Mouse (Mus musculus) heart, embryonic 15.5 days (tissue): ENCODE measurements around the gene Acer1. TPM values are rescaled to one million over a fixed set of nuclear protein-coding genes. Genes with fewer than 3 reads are reported as not detected.

ENCODE experiments used
- ATAC-seq: fragments of 200-750 bp; cut with Nextera tagmentation; replicated peaks from 2 replicates; pipeline ENCODE4 v1.8.0; 2017; ENCODE audit warnings: low read depth, moderate TSS enrichment; ENCODE audit not compliant: insufficient number of reproducible peaks, insufficient read depth, low FRiP score
- H3K27ac ChIP-seq: fragments of 300-500 bp; sonication (generic); 2 replicates; pipeline ENCODE4 v1.5.1; 2015; ENCODE audit warnings: mild to moderate bottlenecking, inconsistent platforms
- H3K27me3 ChIP-seq: fragments of 300-500 bp; sonication (generic); 2 replicates; pipeline ENCODE4 v1.6.1; 2015; ENCODE audit warnings: inconsistent platforms
- H3K36me3 ChIP-seq: fragments of 300-500 bp; sonication (generic); 2 replicates; pipeline ENCODE4 v1.6.1; 2015; ENCODE audit warnings: mild to moderate bottlenecking, inconsistent platforms
- H3K4me1 ChIP-seq: fragments of 300-500 bp; sonication (generic); replicated peaks from 2 replicates; pipeline ENCODE4 v1.6.1; 2015; ENCODE audit warnings: inconsistent platforms
- H3K4me2 ChIP-seq: fragments of 300-500 bp; sonication (generic); 2 replicates; pipeline ENCODE4 v1.6.1; 2015; ENCODE audit warnings: inconsistent platforms, mild to moderate bottlenecking, moderate library complexity
- H3K4me3 ChIP-seq: fragments of 300-500 bp; sonication (generic); 2 replicates; pipeline ENCODE4 v1.5.1; 2015; ENCODE audit warnings: mild to moderate bottlenecking, inconsistent platforms
- H3K9ac ChIP-seq: fragments of 300-500 bp; sonication (generic); 2 replicates; pipeline ENCODE4 v1.6.1; 2015; ENCODE audit warnings: mild to moderate bottlenecking, inconsistent platforms
- H3K9me3 ChIP-seq: fragments of 300-500 bp; sonication (generic); replicated peaks from 2 replicates; pipeline ENCODE4 v1.6.1; 2016; ENCODE audit warnings: inconsistent platforms
- WGBS: fragments of 180-500 bp; shearing (Covaris S2); methylation state at CpG from one replicate; pipeline ENCODE4 v1.1.7; 2015; ENCODE audit warnings: mixed read lengths; 5-methylcytosine and 5-hydroxymethylcytosine counted together
- polyA plus RNA-seq: library from polyadenylated mRNA; unstranded; fragments of >200 nt; fragmentation: Nextera tagmentation; extraction: Ambion mirVana; gene quantifications from 2 replicates; pipeline ENCODE4 v1.2.1, GENCODE M21; 2015

The Acer1 gene
- 0.08 TPM in 1 of 2 replicates, not detected in the other for polyA plus RNA-seq

GRCm38 (mm10) chr17:56982013-56982412 is at the start of gene Acer1:
TSS of gene Acer1 (minus strand) at chr17:56982126.
- 59% methylated on average over 5 of the region's 5 CpGs for WGBS

GRCm38 (mm10) chr17:57030931-57031660 is 49.2 kb upstream of the Acer1 start, which contains the start of gene Khsrp:
TSS of gene Khsrp (minus strand) at chr17:57031522.
- Histone ChIP-seq H3K9ac (peak within 1 kb of the TSS; percentile 100), H3K27ac (peak within 1 kb of the TSS; percentile 96), H3K27me3 (no peaks in the 10 kb centered on the region), H3K9me3 (no peaks in the 10 kb centered on the region), H3K4me2 (peak within 1 kb of the TSS; percentile 75), H3K4me3 (peak within 1 kb of the TSS; percentile 97), H3K36me3 (peaks cover 22% of the 10 kb centered on the region), H3K4me1 (peaks cover 17% of the 10 kb centered on the region)
- under 1% methylated on average over 72 of the region's 99 CpGs for WGBS
- ATAC-seq: no peak

More at GRCm38 (mm10) chr17:56982013-56982412, at the start of gene Acer1:
- Histone ChIP-seq H3K27ac (no peak within 1 kb of the TSS), H3K4me1 (no peaks in the 10 kb centered on the region), H3K36me3 (no peaks in the 10 kb centered on the region), H3K4me2 (no peak within 1 kb of the TSS), H3K9ac (no peak within 1 kb of the TSS), H3K4me3 (no peak within 1 kb of the TSS), H3K27me3 (no peaks in the 10 kb centered on the region), H3K9me3 (no peaks in the 10 kb centered on the region)
- ATAC-seq: 0 out of 2 replicates have a peak, but pooled peaks have one; percentile 14

DNA sequence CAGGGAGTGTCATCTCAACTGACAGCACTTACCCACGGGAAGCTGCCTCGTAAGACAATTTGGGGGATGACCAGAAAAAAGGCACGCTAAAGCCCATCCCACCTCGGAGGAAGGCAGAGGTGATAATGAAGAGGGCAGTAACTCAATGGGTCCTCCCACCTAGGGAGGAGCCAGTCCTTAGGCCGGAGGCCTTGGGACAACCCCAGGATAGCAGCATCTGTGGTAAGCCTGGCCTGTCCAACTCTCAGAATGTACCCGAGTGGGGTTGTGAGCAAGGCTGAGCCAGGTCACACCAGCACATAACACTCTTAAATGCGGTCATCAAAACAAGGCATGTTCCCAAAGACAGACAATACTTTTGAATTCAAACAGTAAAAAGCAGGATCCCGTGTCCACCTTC is 47.8 kb upstream of the Acer1 start:
- peaks cover 17% of the 10 kb centered on the region for H3K4me1 ChIP-seq
- H3K27me3 ChIP-seq: no peaks in the 10 kb centered on the region
- H3K36me3 ChIP-seq: peaks cover 36% of the 10 kb centered on the region
- H3K4me3 ChIP-seq: peak overlapping the region; percentile 97
- WGBS: 20% methylated on average over 8 of the region's 8 CpGs
- H3K27ac ChIP-seq: peak overlapping the region; percentile 96; the same call in 1 of the 2 replicates
- ATAC-seq: no peak
- no peaks in the 10 kb centered on the region for H3K9me3 ChIP-seq
- peak overlapping the region; percentile 100 for H3K9ac ChIP-seq
- peak overlapping the region; percentile 75 for H3K4me2 ChIP-seq

- Histone ChIP-seq H3K36me3 (peaks cover 58% of the 10 kb centered on the region), H3K27ac (no peak overlapping the region)
- WGBS: 85% methylated on average over 4 of the region's 4 CpGs
Measured at GRCm38 (mm10) chr17:57027471-57027870, 45.5 kb upstream of the Acer1 start.

DNA sequence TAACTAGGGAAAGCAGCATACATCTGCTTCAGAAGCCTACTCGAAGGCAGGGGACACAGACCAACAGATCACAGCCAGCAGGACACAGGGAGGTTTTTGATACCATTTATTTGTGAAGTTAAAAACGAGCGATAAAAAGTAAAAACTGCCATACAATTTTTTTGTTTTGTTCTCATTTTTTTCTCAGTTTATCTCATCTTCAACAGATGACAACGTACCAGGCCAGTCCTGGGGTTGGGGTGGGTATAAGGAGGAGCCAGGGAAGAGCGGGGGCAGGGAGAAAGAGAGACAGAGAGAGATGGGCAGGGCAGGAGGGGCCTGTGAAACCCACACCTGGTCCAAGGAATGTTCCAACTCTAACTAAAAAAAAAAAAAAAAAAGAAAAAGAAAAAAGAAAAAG is 39.0 kb upstream of the Acer1 start:
- Histone ChIP-seq H3K4me2 (no peak overlapping the region), H3K4me3 (no peak overlapping the region), H3K9ac (no peak overlapping the region), H3K36me3 (peaks cover 48% of the 10 kb centered on the region), H3K9me3 (no peaks in the 10 kb centered on the region), H3K27me3 (no peaks in the 10 kb centered on the region), H3K27ac (no peak overlapping the region), H3K4me1 (no peaks in the 10 kb centered on the region)
- 82% methylated on average over 5 of the region's 5 CpGs for WGBS
- no peak for ATAC-seq

More at GRCm38 (mm10) chr17:57027471-57027870, 45.5 kb upstream of the Acer1 start:
- H3K4me2 ChIP-seq: no peak overlapping the region
- H3K9ac ChIP-seq: no peak overlapping the region
- H3K9me3 ChIP-seq: no peaks in the 10 kb centered on the region
- H3K4me3 ChIP-seq: no peak overlapping the region
- H3K27me3 ChIP-seq: no peaks in the 10 kb centered on the region
- peaks cover 16% of the 10 kb centered on the region for H3K4me1 ChIP-seq
- no peak for ATAC-seq

DNA sequence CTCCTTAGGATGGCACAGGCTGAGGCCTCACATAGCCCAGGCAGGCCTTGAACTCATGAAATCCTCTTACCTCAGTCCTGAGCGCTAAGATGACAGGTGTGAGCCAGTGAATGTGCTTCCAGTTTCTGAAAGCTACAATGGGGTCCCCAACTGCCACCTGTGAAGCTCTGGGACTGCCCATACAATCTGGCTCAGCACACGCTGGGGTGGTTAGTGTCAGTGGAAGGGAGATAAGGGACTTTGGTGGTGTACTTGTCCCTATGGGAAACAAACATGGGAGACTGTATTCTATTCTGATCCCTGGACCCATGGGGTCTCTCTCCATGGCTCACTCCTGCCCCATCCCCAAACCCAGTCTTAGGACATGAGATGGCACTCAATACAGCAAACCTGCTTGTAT is 37.8 kb upstream of the Acer1 start:
- WGBS: 77% methylated on average over 2 of the region's 2 CpGs
- H3K9ac ChIP-seq: no peak overlapping the region
- no peaks in the 10 kb centered on the region for H3K27me3 ChIP-seq
- peaks cover 36% of the 10 kb centered on the region for H3K36me3 ChIP-seq
- H3K9me3 ChIP-seq: no peaks in the 10 kb centered on the region
- H3K4me2 ChIP-seq: no peak overlapping the region
- H3K4me1 ChIP-seq: no peaks in the 10 kb centered on the region
- H3K27ac ChIP-seq: no peak overlapping the region
- no peak overlapping the region for H3K4me3 ChIP-seq
- no peak for ATAC-seq

GRCm38 (mm10) chr17:57012245-57012795 is 30.4 kb upstream of the Acer1 start:
- WGBS: 74% methylated on average over 13 of the region's 13 CpGs
- Histone ChIP-seq H3K36me3 (peaks cover 16% of the 10 kb centered on the region), H3K9ac (peak overlapping the region; percentile 81; the same call in 1 of the 2 replicates), H3K9me3 (no peaks in the 10 kb centered on the region), H3K27me3 (no peaks in the 10 kb centered on the region), H3K4me3 (peak overlapping the region; percentile 67), H3K4me2 (peak overlapping the region; percentile 89), H3K4me1 (peaks cover 19% of the 10 kb centered on the region), H3K27ac (peak overlapping the region; percentile 88)
- ATAC-seq: no peak

DNA sequence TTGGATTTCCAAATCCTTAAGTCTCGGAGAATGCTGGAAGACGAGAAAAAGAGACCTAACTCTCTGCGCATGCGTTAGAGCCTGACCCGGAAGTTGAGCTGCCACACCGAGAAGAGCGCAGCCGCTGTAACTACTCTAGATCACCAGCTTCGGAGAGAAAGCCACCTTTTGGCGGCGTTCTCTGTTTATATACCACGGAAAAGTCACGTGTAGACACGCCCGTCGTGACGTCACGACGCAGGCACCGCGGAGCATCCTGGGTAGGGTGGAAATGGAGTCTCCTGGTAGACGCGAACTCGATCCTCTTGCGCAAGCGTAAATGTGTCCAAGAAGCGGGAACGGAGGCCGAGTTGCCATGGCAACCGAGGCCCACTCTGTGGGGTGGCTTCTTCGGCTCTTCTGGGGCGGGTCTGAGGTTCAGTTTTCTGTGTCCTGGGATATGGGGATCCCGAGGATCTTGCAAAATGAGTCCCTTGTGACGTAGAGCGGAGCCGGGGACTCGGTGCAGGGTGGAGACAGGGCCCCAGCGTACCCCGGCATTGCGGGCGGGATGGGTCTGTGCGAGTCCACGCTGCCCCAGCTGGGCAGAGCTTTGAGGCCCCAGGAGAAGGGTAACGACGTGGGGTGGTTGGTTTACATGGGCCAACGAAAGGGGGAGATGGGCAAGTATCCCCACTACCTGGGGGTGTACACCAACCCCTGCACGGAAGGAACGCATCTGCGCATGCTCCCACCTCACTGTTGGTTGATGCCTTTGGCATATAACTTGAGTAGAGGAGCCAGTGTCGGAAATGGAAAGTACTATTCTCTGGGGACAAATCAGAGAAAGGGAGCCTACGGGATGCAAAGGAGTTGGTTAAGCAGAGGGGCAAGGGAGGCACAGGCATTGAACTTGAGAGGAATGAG is 29.6 kb upstream of the Acer1 start, which contains the start of the genes Gtf2f1 and Gm17949:
Gene Gtf2f1, minus strand, starts transcription at position 53 of the 906 bp plus-strand sequence.
Gene Gm17949, plus strand, starts transcription at position 234 of the 906 bp plus-strand sequence.
- Histone ChIP-seq H3K9me3 (no peaks in the 10 kb centered on the region), H3K9ac (peak within 1 kb of the TSS; percentile 81), H3K4me2 (peak within 1 kb of the TSS; percentile 89), H3K27ac (peak within 1 kb of the TSS; percentile 88), H3K4me3 (peak within 1 kb of the TSS; percentile 67), H3K4me1 (peaks cover 19% of the 10 kb centered on the region), H3K36me3 (peaks cover 24% of the 10 kb centered on the region), H3K27me3 (no peaks in the 10 kb centered on the region)
- ATAC-seq: peak; percentile 91
- under 1% methylated on average over 51 of the region's 51 CpGs for WGBS

- Histone ChIP-seq H3K4me3 (peak overlapping the region; percentile 67), H3K4me2 (peak overlapping the region; percentile 84), H3K27me3 (no peaks in the 10 kb centered on the region), H3K4me1 (peaks cover 19% of the 10 kb centered on the region), H3K36me3 (peaks cover 31% of the 10 kb centered on the region), H3K9ac (peak overlapping the region; percentile 72), H3K9me3 (no peaks in the 10 kb centered on the region), H3K27ac (peak overlapping the region; percentile 72)
- peak; percentile 16; the same call in 1 of the 2 replicates for ATAC-seq
- WGBS: under 1% methylated on average over 19 of the region's 19 CpGs
Measured at GRCm38 (mm10) chr17:57010911-57011235, 28.9 kb upstream of the Acer1 start.

GRCm38 (mm10) chr17:57007137-57007905 is 25.4 kb upstream of the Acer1 start:
- H3K36me3 ChIP-seq: peaks cover 61% of the 10 kb centered on the region
- no peaks in the 10 kb centered on the region for H3K27me3 ChIP-seq
- ATAC-seq: no peak

More at GRCm38 (mm10) chr17:57007137-57007905, 25.4 kb upstream of the Acer1 start:
- WGBS: 91% methylated on average over 13 of the region's 13 CpGs
- H3K4me1 ChIP-seq: peaks cover 15% of the 10 kb centered on the region
- no peaks in the 10 kb centered on the region for H3K9me3 ChIP-seq
- H3K4me2 ChIP-seq: no peak overlapping the region
- H3K4me3 ChIP-seq: no peak overlapping the region
- H3K27ac ChIP-seq: no peak overlapping the region
- H3K9ac ChIP-seq: no peak overlapping the region
